Mouse (Mus musculus) stomach, postnatal 0 days (tissue): ENCODE results near the gene Atp1b4. TPM values are rescaled to one million over a fixed set of nuclear protein-coding genes. Genes with fewer than 3 reads are reported as not detected.
"Not testable (repeated sequence)": the region's sequence is repeated elsewhere in the genome, so short reads cannot be mapped to it uniquely, and the experiment has no call there.

ENCODE experiments used
- ATAC-seq: fragments of 200-750 bp; cut with Nextera tagmentation; 2 replicates; pipeline ENCODE4 v1.8.0; 2017; ENCODE audit not compliant: low FRiP score, low TSS enrichment
- DNase-seq: peaks from one replicate; pipeline ENCODE4 v3.0.0-alpha.2; 2016; ENCODE audit warnings: low spot score
- H3K27ac ChIP-seq: fragments of 300-500 bp; sonication (generic); replicated peaks from 2 replicates; pipeline ENCODE4 v1.5.1; 2014; ENCODE audit warnings: mild to moderate bottlenecking, control low read depth
- H3K27me3 ChIP-seq: fragments of 300-500 bp; sonication (generic); 2 replicates; pipeline ENCODE4 v1.6.1; 2014; ENCODE audit warnings: low read length; ENCODE audit not compliant: control insufficient read depth, insufficient read depth
- H3K36me3 ChIP-seq: fragments of 300-500 bp; sonication (generic); 2 replicates; pipeline ENCODE4 v1.6.1; 2014; ENCODE audit warnings: low read length, mixed read lengths; ENCODE audit not compliant: control insufficient read depth, insufficient read depth
- H3K4me1 ChIP-seq: fragments of 300-500 bp; sonication (generic); replicated peaks from 2 replicates; pipeline ENCODE4 v1.6.1; 2014; ENCODE audit warnings: antibody characterized with exemption; ENCODE audit not compliant: control insufficient read depth, insufficient read depth
- H3K4me2 ChIP-seq: fragments of 300-500 bp; sonication (generic); replicated peaks from 2 replicates; pipeline ENCODE4 v1.6.1; 2014; ENCODE audit warnings: low read depth, mild to moderate bottlenecking, control low read depth, moderate library complexity
- H3K4me3 ChIP-seq: fragments of 300-500 bp; sonication (generic); 2 replicates; pipeline ENCODE4 v1.5.1; 2014; ENCODE audit warnings: low read depth, low read length, control low read depth
- H3K9ac ChIP-seq: fragments of 300-500 bp; sonication (generic); 2 replicates; pipeline ENCODE4 v1.6.1; 2014; ENCODE audit warnings: mild to moderate bottlenecking, low read length, control low read depth, mixed read lengths
- H3K9me3 ChIP-seq: fragments of 300-500 bp; sonication (generic); 2 replicates; pipeline ENCODE4 v1.6.1; 2016; ENCODE audit warnings: low read length; ENCODE audit not compliant: control insufficient read depth
- CTCF ChIP-seq: IDR thresholded peaks from 2 replicates; pipeline ENCODE4 v1.5.1; 2016; ENCODE audit warnings: antibody characterized with exemption, low read depth, mild to moderate bottlenecking, moderate library complexity
- EP300 ChIP-seq: optimal IDR thresholded peaks from 2 replicates; pipeline ENCODE3; 2016; ENCODE audit warnings: antibody characterized with exemption
- WGBS: fragments of 180-500 bp; shearing (Covaris S2); extraction: QIAGEN DNeasy Blood & Tissue Kit; methylation state at CpG from one replicate; pipeline ENCODE4 v1.1.7; 2014; 5-methylcytosine and 5-hydroxymethylcytosine counted together
- polyA plus RNA-seq: library from polyadenylated mRNA; unstranded; fragments of >200 nt; fragmentation: Nextera tagmentation; extraction: Ambion mirVana; gene quantifications from 2 replicates; pipeline ENCODE4 v1.2.1, GENCODE M21; 2015

The Atp1b4 gene
- polyA plus RNA-seq, 1 experiment from 2014 or later, result 0.06 TPM

DNA sequence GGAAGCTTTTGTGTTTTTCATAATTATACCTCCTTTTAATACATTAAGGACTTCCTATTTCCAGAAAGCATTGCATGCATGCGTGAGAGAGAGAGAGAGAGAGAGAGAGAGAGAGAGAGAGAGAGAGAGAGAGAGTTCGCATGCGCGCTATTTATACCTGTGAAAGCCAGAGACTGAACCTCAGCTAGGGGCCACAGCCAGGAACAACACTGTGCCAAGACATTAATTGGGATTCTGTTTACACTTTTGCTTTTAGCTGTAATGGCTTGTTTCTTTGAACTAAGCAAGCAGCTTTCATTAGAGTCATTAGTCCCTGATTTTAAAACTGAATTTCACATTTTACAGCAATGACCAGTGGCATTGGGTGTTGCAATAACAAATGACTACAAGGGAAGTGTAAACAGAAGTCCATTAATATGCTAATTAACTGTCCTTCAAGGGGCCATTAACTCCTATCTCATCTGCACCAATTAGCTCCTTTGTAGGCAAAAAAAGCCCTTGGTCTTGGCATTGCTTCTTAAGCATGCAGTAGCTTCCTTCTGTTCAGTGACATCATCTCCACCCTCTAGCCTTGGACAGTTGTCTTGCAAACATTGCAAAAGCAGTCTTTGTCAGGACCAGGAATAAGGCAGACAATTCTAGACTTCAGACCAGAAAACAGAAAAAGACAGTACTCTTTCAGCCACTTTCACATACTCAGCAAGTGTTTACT, 14.9 kb downstream of the Atp1b4 start:
- H3K36me3 ChIP-seq, result no peaks in the 10 kb centered on the region
- ATAC-seq (no peak), DNase-seq (no peak)
- no peaks in the 10 kb centered on the region for H3K4me1 ChIP-seq
- H3K9ac ChIP-seq, result no peak overlapping the region
- no peak overlapping the region for H3K4me3 ChIP-seq
- no peak overlapping the region for H3K27ac ChIP-seq
- WGBS, result 53% methylated on average over 4 of the region's 4 CpGs
- H3K4me2 ChIP-seq, result no peak overlapping the region
- no peaks in the 10 kb centered on the region for H3K9me3 ChIP-seq
- TF ChIP-seq EP300, result no peak
- no peak for TF ChIP-seq CTCF
- no peaks in the 10 kb centered on the region for H3K27me3 ChIP-seq

DNA sequence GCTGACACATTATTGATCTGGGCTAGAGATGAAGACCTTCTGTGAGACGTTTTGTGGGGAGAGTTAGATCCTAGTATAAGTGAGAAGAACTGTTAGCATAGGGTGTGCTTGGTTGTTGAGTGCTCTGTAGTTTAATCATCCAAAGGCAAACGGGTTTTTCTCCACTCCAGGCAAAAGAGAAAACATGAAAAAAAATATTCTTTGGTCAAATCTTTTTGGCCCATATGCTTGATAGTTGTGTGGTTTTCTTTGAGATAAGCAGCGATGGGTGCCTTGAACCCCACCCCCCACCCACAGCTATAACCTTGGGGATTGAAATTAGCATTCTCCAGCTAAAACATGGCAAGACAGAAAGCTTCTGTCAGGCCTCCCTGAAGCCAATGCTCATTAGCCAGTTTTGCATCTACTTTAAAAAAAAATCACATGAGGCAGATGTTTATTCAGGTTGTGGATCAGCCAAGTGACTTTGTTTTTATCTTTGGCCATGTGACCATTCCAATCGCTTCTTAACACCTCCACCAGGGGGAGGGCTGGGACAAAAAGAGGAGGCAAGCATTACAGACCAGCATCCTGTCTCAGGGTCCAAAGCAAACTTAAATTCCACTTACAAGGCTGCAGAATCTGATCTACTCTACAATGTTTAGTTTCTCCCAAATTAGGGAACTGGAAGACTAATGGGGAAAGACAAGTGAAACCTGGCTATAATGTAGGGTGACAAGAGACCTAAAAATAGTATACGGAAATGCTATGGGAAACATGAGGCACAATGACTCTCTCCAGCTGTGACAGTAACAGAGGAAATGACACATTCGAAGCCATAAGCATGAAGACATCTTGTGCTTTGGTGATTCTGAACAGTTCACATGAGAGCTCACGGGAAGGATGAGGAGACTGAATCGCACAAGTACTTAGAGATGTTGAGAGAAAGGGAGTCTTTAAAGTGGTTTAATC, 18.6 kb downstream of the Atp1b4 start:
- ATAC-seq, result no peak
- H3K27ac ChIP-seq, result no peak overlapping the region
- no peaks in the 10 kb centered on the region for H3K9me3 ChIP-seq
- WGBS, result 56% methylated on average over 8 of the region's 8 CpGs
- no peak for TF ChIP-seq EP300
- peak; percentile 70 for TF ChIP-seq CTCF
- no peak overlapping the region for H3K4me3 ChIP-seq
- H3K27me3 ChIP-seq, result no peaks in the 10 kb centered on the region
- H3K36me3 ChIP-seq, result no peaks in the 10 kb centered on the region
- peak; percentile 33 for DNase-seq
- no peak overlapping the region for H3K4me2 ChIP-seq
- H3K4me1 ChIP-seq, result no peaks in the 10 kb centered on the region
- no peak overlapping the region for H3K9ac ChIP-seq

DNA sequence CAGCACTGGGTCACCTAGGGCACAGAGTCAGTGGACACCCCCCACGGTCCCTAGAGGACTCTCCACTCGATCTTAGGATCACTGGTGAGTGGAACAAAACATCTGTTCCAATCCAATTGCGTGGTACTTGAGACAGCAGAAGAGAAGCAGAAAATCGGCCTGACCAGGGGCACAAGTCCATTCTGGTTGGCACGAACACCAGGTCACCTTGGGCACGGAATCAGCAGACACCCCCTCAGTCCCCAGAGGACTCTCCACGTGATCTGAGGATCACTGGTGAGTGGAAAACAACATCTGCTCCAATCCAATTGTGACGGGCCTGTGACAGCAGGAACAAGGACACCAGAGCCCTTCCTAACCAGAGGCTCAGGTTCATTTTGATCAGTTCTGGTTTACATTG, 46.0 kb downstream of the Atp1b4 start:
- Histone ChIP-seq H3K27ac (no peak overlapping the region), H3K9ac (no peak overlapping the region), H3K27me3 (no peaks in the 10 kb centered on the region), H3K4me1 (no peaks in the 10 kb centered on the region), H3K4me2 (no peak overlapping the region), H3K4me3 (no peak overlapping the region), H3K9me3 (no peaks in the 10 kb centered on the region), H3K36me3 (no peaks in the 10 kb centered on the region)
- TF ChIP-seq CTCF (no peak), EP300 (no peak)
- 67% methylated on average over 8 of the region's 8 CpGs for WGBS
- ATAC-seq (no peak), DNase-seq (no peak)

DNA sequence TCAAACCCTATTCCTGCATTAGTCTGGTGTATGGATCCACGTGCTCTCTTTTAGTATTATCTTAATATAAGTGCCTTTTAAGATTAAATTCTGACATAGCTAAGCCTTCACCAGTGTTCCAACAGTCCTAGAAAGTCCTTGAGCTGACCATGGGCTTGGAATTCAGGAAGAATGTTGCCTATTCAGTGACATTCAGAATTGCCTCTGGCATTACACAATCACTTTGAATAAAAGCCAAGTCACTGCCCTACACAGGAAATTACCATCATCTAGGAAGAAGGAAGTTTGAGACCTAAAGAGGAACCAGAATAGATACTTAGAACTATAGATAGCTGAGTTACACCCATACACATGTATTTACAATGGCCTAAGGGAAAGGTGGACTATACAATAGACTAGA, 48.6 kb downstream of the Atp1b4 start:
- WGBS, result 67% methylated on average over 1 of the region's 1 CpGs
- not testable (repeated sequence) for H3K4me3 ChIP-seq, H3K27me3 ChIP-seq, H3K9ac ChIP-seq, ATAC-seq, H3K4me1 ChIP-seq, H3K27ac ChIP-seq, H3K4me2 ChIP-seq, H3K9me3 ChIP-seq, DNase-seq, H3K36me3 ChIP-seq

DNA sequence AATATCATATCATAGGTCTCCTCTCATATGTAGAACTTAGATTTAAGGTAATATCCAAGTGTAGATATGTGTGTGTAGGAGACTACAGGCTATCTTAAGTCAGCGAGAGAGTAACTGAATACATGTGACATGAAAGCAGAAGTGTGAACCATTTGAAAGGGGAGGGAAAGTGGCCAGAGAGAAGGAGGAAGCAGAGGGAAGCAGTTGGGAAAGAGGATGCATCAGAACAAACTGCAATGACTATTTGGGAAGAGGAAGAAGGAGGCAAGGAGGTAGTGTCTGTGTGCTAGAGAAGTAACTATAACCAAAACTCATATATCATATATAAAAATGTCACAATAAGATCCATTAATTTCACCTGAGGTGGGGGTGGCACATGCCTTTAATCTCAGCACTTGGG, 57.2 kb downstream of the Atp1b4 start:
- H3K9ac ChIP-seq, H3K4me2 ChIP-seq, H3K4me3 ChIP-seq, H3K4me1 ChIP-seq, H3K36me3 ChIP-seq, H3K27ac ChIP-seq, DNase-seq, ATAC-seq, H3K9me3 ChIP-seq, H3K27me3 ChIP-seq: not testable (repeated sequence)
- 73% methylated on average over 1 of the region's 1 CpGs for WGBS

Other genes with a start within 250 kb of the Atp1b4 start
- 0.18 TPM in 1 of 2 replicates, not detected in the other for gene Rhox10, start 249.7 kb upstream of the Atp1b4 start, polyA plus RNA-seq
- not detected in 2 replicates for gene Rhox11, start 231.0 kb upstream of the Atp1b4 start, polyA plus RNA-seq
- gene Rhox12, start 205.3 kb upstream of the Atp1b4 start, polyA plus RNA-seq, result not detected in 2 replicates
- not detected in 2 replicates for gene Rhox13, start 195.0 kb upstream of the Atp1b4 start, polyA plus RNA-seq
- 1.7 and 2.0 TPM in 2 replicates for gene Zbtb33, start 126.4 kb upstream of the Atp1b4 start, polyA plus RNA-seq
- 9.4 and 10.2 TPM in 2 replicates for gene Tmem255a, start 63.7 kb upstream of the Atp1b4 start, polyA plus RNA-seq
- gene Lamp2, start 140.3 kb downstream of the Atp1b4 start, polyA plus RNA-seq, result 131 and 147 TPM in 2 replicates